Mouse (Mus musculus): ENCODE data around the gene Prpf18. TPM values are rescaled to one million over a fixed set of nuclear protein-coding genes. Genes with fewer than 3 reads are reported as not detected.

The Prpf18 gene
- polyA plus RNA-seq, 1 experiment from 2014 or later, result 36.6 TPM

GRCm38 (mm10) chr2:4592666-4593065, 59.2 kb downstream of the Prpf18 start:
- no peak overlapping the region for H3K27ac ChIP-seq (replicated peaks)
- WGBS, result 89% methylated on average over 7 of the region's 7 CpGs
- H3K9ac ChIP-seq, result no peak overlapping the region
- peaks cover 72% of the 10 kb centered on the region for H3K36me3 ChIP-seq
- H3K4me3 ChIP-seq (replicated peaks), result no peak overlapping the region
- peaks cover 32% of the 10 kb centered on the region for H3K4me1 ChIP-seq
- no peaks in the 10 kb centered on the region for H3K27me3 ChIP-seq
- no peak overlapping the region for H3K4me2 ChIP-seq (replicated peaks)
- no peaks in the 10 kb centered on the region for H3K9me3 ChIP-seq (replicated peaks)
- ATAC-seq (ENCODE audit: insufficient number of reproducible peaks, low FRiP score, low TSS enrichment, low read depth), result no peak

- no peak overlapping the region for H3K27ac ChIP-seq (replicated peaks)
- H3K9me3 ChIP-seq (replicated peaks), result no peaks in the 10 kb centered on the region
- H3K36me3 ChIP-seq, result peaks cover 62% of the 10 kb centered on the region
- H3K9ac ChIP-seq, result no peak overlapping the region
- no peak for ATAC-seq (ENCODE audit: insufficient number of reproducible peaks, low FRiP score, low TSS enrichment, low read depth)
- H3K4me2 ChIP-seq (replicated peaks), result no peak overlapping the region
- H3K4me1 ChIP-seq, result peaks cover 43% of the 10 kb centered on the region
- 80% methylated on average over 3 of the region's 3 CpGs for WGBS
- no peaks in the 10 kb centered on the region for H3K27me3 ChIP-seq
- no peak overlapping the region for H3K4me3 ChIP-seq (replicated peaks)
These were observed 60.3 kb downstream of the Prpf18 start for GRCm38 (mm10) chr2:4591647-4592046.

GRCm38 (mm10) chr2:4587685-4588409, 64.1 kb downstream of the Prpf18 start:
- H3K4me2 ChIP-seq (replicated peaks), result no peak overlapping the region
- H3K4me1 ChIP-seq, result peaks cover 60% of the 10 kb centered on the region

DNA sequence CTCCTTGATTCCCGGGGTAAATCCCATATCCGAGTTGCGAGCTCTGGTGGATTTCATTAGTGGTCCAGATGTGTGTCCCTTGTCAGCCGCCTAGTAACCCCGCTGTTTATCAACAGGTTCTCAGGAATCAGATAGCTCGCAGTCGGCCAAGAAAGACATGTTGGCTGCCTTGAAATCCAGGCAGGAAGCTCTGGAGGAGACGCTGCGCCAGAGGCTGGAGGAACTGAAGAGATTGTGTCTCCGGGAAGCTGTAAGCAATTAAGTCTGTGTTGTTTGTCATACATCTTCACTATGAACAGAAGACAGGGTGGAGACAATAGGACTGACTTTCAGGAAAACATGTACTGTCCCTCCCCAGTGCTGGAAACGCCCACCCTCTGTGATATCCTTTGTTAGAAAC, 65.7 kb downstream of the Prpf18 start:
- WGBS, result 28% methylated on average over 11 of the region's 11 CpGs
- ATAC-seq (ENCODE audit: insufficient number of reproducible peaks, low FRiP score, low TSS enrichment, low read depth), result peak; percentile 36; the same call in 1 of the 2 replicates
- H3K4me2 ChIP-seq (replicated peaks), result no peak overlapping the region
- H3K4me1 ChIP-seq, result peaks cover 65% of the 10 kb centered on the region
- no peaks in the 10 kb centered on the region for H3K27me3 ChIP-seq
- no peaks in the 10 kb centered on the region for H3K9me3 ChIP-seq (replicated peaks)
- H3K36me3 ChIP-seq, result peaks cover 22% of the 10 kb centered on the region
- peak overlapping the region; percentile 89 for H3K27ac ChIP-seq (replicated peaks)
- H3K9ac ChIP-seq, result no peak overlapping the region
- H3K4me3 ChIP-seq (replicated peaks), result no peak overlapping the region

More at GRCm38 (mm10) chr2:4587685-4588409, 64.1 kb downstream of the Prpf18 start:
- H3K36me3 ChIP-seq, result peaks cover 32% of the 10 kb centered on the region
- peak overlapping the region; percentile 89 for H3K27ac ChIP-seq (replicated peaks)
- H3K9ac ChIP-seq, result no peak overlapping the region
- no peaks in the 10 kb centered on the region for H3K27me3 ChIP-seq
- H3K9me3 ChIP-seq (replicated peaks), result no peaks in the 10 kb centered on the region
- WGBS, result 13% methylated on average over 13 of the region's 13 CpGs
- ATAC-seq (ENCODE audit: insufficient number of reproducible peaks, low FRiP score, low TSS enrichment, low read depth), result peak; percentile 84
- H3K4me3 ChIP-seq (replicated peaks), result no peak overlapping the region

DNA sequence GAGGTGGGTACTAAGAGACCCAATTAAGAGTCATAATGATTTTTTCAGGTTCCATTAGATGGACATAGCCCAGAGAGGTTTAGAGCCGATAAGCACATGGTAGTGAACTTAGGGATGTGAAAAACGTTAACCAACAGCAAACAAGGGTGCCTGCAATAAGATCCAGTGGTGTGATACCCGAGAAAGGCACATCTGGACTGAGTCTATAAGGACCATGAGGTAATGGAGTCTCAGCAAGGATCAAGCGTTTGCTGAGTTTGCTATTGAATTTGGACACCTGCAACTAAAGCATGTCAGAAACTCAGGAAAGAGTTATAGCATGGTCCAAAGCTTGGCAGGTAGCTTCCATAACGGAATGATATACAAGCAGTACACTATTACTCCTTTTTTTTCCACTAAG, 67.7 kb downstream of the Prpf18 start:
- Histone ChIP-seq H3K27me3 (no peaks in the 10 kb centered on the region), H3K36me3 (peaks cover 13% of the 10 kb centered on the region; the same call in 1 of the 2 replicates), H3K4me2 (replicated peaks) (no peak overlapping the region), H3K4me1 (peaks cover 74% of the 10 kb centered on the region), H3K9ac (no peak overlapping the region), H3K27ac (replicated peaks) (no peak overlapping the region), H3K4me3 (replicated peaks) (no peak overlapping the region), H3K9me3 (replicated peaks) (no peaks in the 10 kb centered on the region)
- no peak for ATAC-seq (ENCODE audit: insufficient number of reproducible peaks, low FRiP score, low TSS enrichment, low read depth)
- WGBS, result 38% methylated on average over 5 of the region's 5 CpGs

DNA sequence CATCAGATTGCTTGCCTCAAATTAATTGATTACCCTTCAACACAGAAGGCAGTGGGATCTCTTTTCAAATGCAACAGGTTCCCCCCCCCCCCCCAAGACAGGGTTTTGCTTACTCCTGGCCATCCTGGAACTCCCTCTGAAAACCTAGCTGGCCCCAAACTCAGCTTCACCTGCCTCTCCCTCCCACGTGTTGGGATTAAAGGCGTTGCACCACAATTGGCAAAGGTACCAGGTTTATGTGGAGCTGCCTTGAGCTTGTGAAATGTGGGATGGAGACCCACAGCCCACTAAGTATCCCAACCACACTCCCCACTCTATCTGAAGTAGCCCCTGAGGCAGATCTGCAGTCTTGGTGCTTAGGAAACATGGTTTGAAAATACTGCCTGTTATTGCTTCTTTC, 69.0 kb downstream of the Prpf18 start:
- Histone ChIP-seq H3K36me3 (peaks cover 13% of the 10 kb centered on the region; the same call in 1 of the 2 replicates), H3K9ac (no peak overlapping the region), H3K4me1 (peaks cover 73% of the 10 kb centered on the region), H3K4me2 (replicated peaks) (no peak overlapping the region), H3K27ac (replicated peaks) (0 out of 2 replicates have a peak overlapping the region, but pooled peaks have one; percentile 58), H3K27me3 (no peaks in the 10 kb centered on the region), H3K9me3 (replicated peaks) (no peaks in the 10 kb centered on the region), H3K4me3 (replicated peaks) (no peak overlapping the region)
- 87% methylated on average over 2 of the region's 2 CpGs for WGBS
- ATAC-seq (ENCODE audit: insufficient number of reproducible peaks, low FRiP score, low TSS enrichment, low read depth), result no peak

- no peak overlapping the region for H3K4me3 ChIP-seq (replicated peaks)
- no peak for ATAC-seq (ENCODE audit: insufficient number of reproducible peaks, low FRiP score, low TSS enrichment, low read depth)
- 81% methylated on average over 6 of the region's 6 CpGs for WGBS
- no peaks in the 10 kb centered on the region for H3K27me3 ChIP-seq
- peaks cover 24% of the 10 kb centered on the region for H3K36me3 ChIP-seq
- H3K4me2 ChIP-seq (replicated peaks), result no peak overlapping the region
- no peaks in the 10 kb centered on the region for H3K9me3 ChIP-seq (replicated peaks)
- H3K4me1 ChIP-seq, result peaks cover 70% of the 10 kb centered on the region
- no peak overlapping the region for H3K27ac ChIP-seq (replicated peaks)
- H3K9ac ChIP-seq, result no peak overlapping the region
These were observed 71.2 kb downstream of the Prpf18 start for GRCm38 (mm10) chr2:4580666-4581065.

DNA sequence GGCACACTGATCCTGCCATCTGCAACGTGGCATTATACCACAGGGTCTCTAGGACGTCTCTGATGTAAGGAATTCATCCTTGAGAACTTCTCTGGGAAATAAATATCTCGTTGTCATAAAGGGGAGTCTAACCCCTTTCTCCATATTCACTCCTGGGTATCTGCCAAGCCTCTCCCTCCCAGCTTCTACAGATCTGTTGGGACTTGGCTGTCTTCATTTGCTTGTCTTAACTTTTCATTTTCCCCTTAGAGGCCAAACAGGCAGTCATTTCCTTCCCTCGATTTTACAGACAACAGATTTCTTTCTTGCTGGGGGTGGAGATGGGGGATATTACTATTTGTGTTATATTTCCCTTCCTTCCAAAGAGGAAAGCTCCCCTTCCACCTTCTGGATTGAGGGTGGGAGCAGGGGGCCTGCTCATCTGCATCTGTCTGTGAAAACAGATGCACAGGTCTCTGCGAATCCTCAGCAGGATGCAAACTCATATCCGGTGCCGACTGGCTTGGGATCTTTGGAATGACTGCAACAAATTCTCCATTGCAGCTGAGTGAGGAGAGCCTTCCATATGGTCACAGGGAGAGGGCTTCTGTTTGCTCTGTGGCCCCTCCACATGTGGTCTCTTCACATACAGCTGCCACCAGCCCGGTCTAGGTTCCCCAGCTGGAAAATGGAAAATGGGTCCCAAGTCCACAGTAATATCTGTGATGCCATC, 72.4 kb downstream of the Prpf18 start:
- Histone ChIP-seq H3K36me3 (peaks cover 25% of the 10 kb centered on the region), H3K4me3 (replicated peaks) (no peak overlapping the region), H3K9ac (no peak overlapping the region), H3K27ac (replicated peaks) (peak overlapping the region; percentile 68), H3K27me3 (no peaks in the 10 kb centered on the region), H3K9me3 (replicated peaks) (no peaks in the 10 kb centered on the region), H3K4me1 (peaks cover 70% of the 10 kb centered on the region), H3K4me2 (replicated peaks) (no peak overlapping the region)
- 46% methylated on average over 8 of the region's 8 CpGs for WGBS
- ATAC-seq (ENCODE audit: insufficient number of reproducible peaks, low FRiP score, low TSS enrichment, low read depth), result no peak

DNA sequence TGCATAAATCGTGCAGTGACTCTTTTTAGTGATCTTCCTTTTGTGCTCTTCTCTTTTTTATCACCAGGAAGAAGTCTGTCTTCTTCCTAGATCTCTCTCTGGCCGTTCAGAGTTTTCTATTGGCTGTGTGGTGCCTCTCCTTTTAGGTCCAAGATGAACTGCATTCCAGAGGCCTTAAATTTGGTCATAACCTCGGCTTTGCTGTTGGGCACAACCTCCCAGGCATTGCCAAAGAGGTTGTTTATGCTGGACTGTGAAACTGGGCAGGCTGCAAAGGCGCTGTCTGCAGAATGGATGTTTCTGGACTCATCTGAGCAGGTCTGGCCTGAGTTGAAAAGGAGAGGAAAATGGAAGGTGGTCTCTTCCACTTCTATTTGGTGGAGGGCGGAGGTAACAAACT, 73.6 kb downstream of the Prpf18 start:
- Histone ChIP-seq H3K4me2 (replicated peaks) (no peak overlapping the region), H3K4me3 (replicated peaks) (no peak overlapping the region), H3K9me3 (replicated peaks) (no peaks in the 10 kb centered on the region), H3K36me3 (peaks cover 32% of the 10 kb centered on the region), H3K27ac (replicated peaks) (peak overlapping the region; percentile 68; the same call in 1 of the 2 replicates), H3K9ac (no peak overlapping the region), H3K27me3 (no peaks in the 10 kb centered on the region), H3K4me1 (peaks cover 75% of the 10 kb centered on the region)
- 79% methylated on average over 5 of the region's 5 CpGs for WGBS
- ATAC-seq (ENCODE audit: insufficient number of reproducible peaks, low FRiP score, low TSS enrichment, low read depth), result no peak

DNA sequence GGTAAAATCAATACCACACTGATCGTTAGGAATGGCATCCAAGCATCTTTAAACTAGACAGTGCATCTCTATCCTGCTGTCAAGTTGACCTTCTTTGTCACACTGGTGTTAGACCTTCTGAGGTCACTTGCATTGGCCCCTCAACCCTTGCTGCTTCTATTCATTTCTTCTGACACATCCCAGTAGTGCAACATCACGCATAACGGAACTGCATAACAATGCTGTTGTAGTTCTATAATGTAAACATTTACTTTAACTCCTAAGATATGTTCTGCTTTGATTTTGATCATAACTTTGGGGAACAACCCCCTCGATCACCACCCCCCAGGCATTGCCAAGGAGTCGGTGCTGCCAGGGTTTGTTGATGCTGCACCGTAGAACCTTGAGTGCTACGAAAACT, 75.9 kb downstream of the Prpf18 start:
- Histone ChIP-seq H3K4me2 (replicated peaks) (no peak overlapping the region), H3K9ac (no peak overlapping the region), H3K36me3 (peaks cover 40% of the 10 kb centered on the region), H3K27ac (replicated peaks) (no peak overlapping the region), H3K4me3 (replicated peaks) (no peak overlapping the region), H3K27me3 (no peaks in the 10 kb centered on the region), H3K4me1 (peaks cover 61% of the 10 kb centered on the region), H3K9me3 (replicated peaks) (no peaks in the 10 kb centered on the region)
- ATAC-seq (ENCODE audit: insufficient number of reproducible peaks, low FRiP score, low TSS enrichment, low read depth), result no peak
- 86% methylated on average over 7 of the region's 7 CpGs for WGBS

DNA sequence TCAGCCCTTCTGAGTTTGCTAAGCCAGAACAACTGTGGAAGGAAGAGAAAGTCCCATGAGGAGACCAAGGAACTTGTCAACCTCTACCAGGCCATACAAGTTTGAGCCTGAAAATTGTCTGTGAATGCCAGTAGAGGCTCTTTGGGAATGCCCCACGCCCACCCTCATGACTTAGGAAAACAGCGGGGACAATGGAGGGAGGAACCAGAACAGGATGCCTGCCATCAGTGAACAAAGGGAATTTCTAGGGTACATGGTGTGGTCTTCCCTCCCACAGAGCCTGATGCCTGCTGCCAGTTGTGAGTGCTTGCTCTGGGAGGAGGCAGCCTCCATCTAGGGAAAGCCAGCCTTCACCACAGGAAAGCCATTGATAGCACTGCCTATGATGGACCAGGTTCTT, 76.8 kb downstream of the Prpf18 start:
- WGBS, result 54% methylated on average over 2 of the region's 2 CpGs
- no peaks in the 10 kb centered on the region for H3K9me3 ChIP-seq (replicated peaks)

More for the DNA sequence above, 76.8 kb downstream of the Prpf18 start:
- H3K27me3 ChIP-seq, result no peaks in the 10 kb centered on the region
- H3K4me3 ChIP-seq (replicated peaks), result no peak overlapping the region
- H3K4me2 ChIP-seq (replicated peaks), result no peak overlapping the region
- peaks cover 67% of the 10 kb centered on the region for H3K4me1 ChIP-seq
- H3K9ac ChIP-seq, result no peak overlapping the region
- no peak overlapping the region for H3K27ac ChIP-seq (replicated peaks)
- peaks cover 36% of the 10 kb centered on the region for H3K36me3 ChIP-seq
- no peak for ATAC-seq (ENCODE audit: insufficient number of reproducible peaks, low FRiP score, low TSS enrichment, low read depth)

Measured in embryonic facial prominence, embryonic 15.5 days (tissue).